Mouse (Mus musculus) bone marrow macrophage, adult 2 months (primary cell): ENCODE results near the gene Fut9.

ENCODE experiments used
- CTCF ChIP-seq: IDR thresholded peaks from 2 replicates; pipeline ENCODE4 v1.5.1; 2012; ENCODE audit warnings: low read depth, mild to moderate bottlenecking, low read length, moderate library complexity
- POLR2A ChIP-seq: IDR thresholded peaks from 2 replicates; pipeline ENCODE4 v1.6.1; 2012; ENCODE audit warnings: mild to moderate bottlenecking, low read depth, low read length, borderline replicate concordance

DNA sequence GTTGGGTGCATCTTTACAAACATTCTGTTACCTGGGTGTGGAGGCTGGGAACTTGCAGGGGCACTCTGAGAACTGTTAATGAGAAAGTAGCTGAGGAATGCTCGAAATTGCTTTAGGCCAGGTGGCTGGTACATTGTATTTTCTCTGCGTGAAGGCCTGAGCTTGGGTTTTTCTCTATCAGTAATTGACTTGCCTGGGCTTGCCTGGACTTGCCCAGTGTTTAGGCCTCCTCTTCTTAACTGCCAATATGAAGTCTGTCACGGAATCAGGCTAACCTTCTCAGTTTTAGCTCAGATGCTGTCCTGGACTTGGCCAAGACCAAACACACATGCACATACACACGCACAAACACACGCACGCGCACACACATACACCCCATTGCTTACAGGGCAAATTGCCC is 15.7 kb upstream of the Fut9 start:
- TF ChIP-seq CTCF (no peak), POLR2A (no peak)
